Mouse (Mus musculus) cortical plate, adult 2 months (tissue): ENCODE data around the gene Ccdc152.

Experiments used
- CTCF ChIP-seq: fragments of 200-500 bp; IDR thresholded peaks from 2 replicates; pipeline ENCODE4 v1.5.1; 2011; ENCODE audit warnings: mild to moderate bottlenecking, control low read depth, low read length; ENCODE audit not compliant: insufficient read depth; ENCODE audit errors: extremely low read depth
- POLR2A ChIP-seq: fragments of 200-500 bp; IDR thresholded peaks from 2 replicates; pipeline ENCODE4 v1.6.1; 2011; ENCODE audit warnings: mild to moderate bottlenecking, low read length, control low read depth; ENCODE audit not compliant: insufficient read depth; ENCODE audit errors: extremely low read depth

DNA sequence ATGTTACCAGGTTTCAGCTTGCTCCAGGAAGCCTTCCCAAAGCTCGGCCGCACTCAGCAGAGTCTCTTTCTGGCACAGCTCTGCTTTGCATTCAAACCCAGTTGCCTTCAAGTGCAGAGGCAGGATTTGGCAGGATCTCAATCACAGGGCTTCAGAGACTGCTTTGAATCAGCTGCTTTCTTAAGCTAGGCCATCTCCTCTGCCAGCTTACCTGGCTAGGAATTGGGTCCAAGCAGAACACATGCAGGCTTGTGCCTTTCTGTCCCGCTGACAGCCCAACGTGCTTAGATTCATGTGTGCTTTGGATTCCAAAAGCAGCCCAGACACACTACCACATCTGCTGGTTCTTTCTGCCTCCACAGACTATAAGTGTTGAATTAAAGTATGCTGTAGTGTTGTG lies 41.2 kb upstream of the Ccdc152 start:
- no peak for TF ChIP-seq POLR2A
- no peak for TF ChIP-seq CTCF
